In the genomic region with DNA sequence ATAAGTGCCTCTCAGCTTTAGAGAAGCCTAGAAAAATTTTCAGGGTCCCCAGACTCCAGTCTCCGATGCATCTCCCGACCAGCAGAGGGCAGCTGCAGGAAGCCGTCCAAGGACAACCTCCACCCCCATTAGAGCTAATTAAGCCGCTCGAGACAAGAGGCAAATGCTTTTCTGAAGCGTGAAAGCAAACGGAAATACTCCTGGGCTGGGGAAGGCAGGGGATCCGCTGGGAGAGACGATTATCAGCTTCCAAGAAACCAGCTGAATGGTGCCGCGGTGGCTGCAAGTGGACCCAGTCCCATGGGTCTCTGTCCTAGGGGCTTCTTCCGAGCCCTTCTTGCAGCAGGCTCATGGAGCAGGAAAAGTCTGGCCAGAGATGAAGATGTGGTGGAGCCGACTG, we compare ENCODE assay signal across 8 mouse cellular contexts.
DNase-seq lines count a peak whose midpoint lies in the region; ATAC-seq and TF ChIP-seq lines count a peak whose summit lies in the region.

No protein-coding gene starts in this region.

- 0 out of 2 replicates have a peak overlapping the region, but pooled peaks have one; percentile 2 for H3K9ac ChIP-seq in intestine, embryonic 14.5 days (ENCODE audit: low read length)

- 2% methylated on average over 13 of the region's 13 CpGs for WGBS in intestine, embryonic 14.5 days

- no peaks in the 10 kb centered on the region for H3K36me3 ChIP-seq in intestine, embryonic 14.5 days (ENCODE audit: control insufficient read depth, insufficient read depth, low read length)

- intact Hi-C loops in gastrocnemius, postnatal 14 days (cut with DNase I; ENCODE audit: low total_unique reads), result loop anchor here (5.0 kb wide), 1 partner anchor 1112 kb away; no protein-coding TSS in a partner anchor
- intact Hi-C loops in left cerebral cortex, adult 2 months (cut with DNase I), result loop anchor here (2.0 to 10.0 kb wide), 6 partner anchors 187 to 1162 kb away; no protein-coding TSS in a partner anchor

- H3K4me2 ChIP-seq in intestine, embryonic 14.5 days (ENCODE audit: low read length), result peak overlapping the region; percentile 46

- peak; percentile 51 for DNase-seq in adrenal gland, adult 2 months
- peak; percentile 38 for DNase-seq in gastrocnemius, postnatal 14 days
- peak; percentile 79 for DNase-seq in intestine, embryonic 14.5 days (ENCODE audit: low spot score)
- DNase-seq in left cerebral cortex, adult 2 months (ENCODE audit: extremely low spot score in 1 of 2, low spot score in 2 of 2), result peak; percentile 74 to 77
- DNase-seq in lung, postnatal 25 days (ENCODE audit: low spot score), result peak; percentile 18
- DNase-seq in right cerebral cortex, postnatal 10 days (ENCODE audit: low spot score in 2 of 2), result peak; percentile 87 to 88
- DNase-seq in spleen, adult 12 weeks (ENCODE audit: low spot score), result no peak

- peak; percentile 84 for TF ChIP-seq CTCF in left cerebral cortex, adult 2 months (IDR thresholded peaks at IDR 0.05)

- peak; percentile 85 for ATAC-seq in common myeloid progenitor, adult 5-6 weeks (replicated peaks; ENCODE audit: low read depth, poor library complexity, severe bottlenecking)
- no peak for ATAC-seq in intestine, embryonic 14.5 days (replicated peaks; ENCODE audit: low FRiP score, low TSS enrichment, low read depth)

- H3K9me3 ChIP-seq in intestine, embryonic 14.5 days (ENCODE audit: control insufficient read depth, low read length), result no peaks in the 10 kb centered on the region

- peak overlapping the region; percentile 27 for H3K4me3 ChIP-seq in intestine, embryonic 14.5 days (ENCODE audit: low read depth, low read length)
- H3K4me3 ChIP-seq in left cerebral cortex, adult 2 months, result peak overlapping the region; percentile 41

- no peaks in the 10 kb centered on the region for H3K27me3 ChIP-seq in intestine, embryonic 14.5 days (replicated peaks; ENCODE audit: control insufficient read depth, insufficient read depth, low read length)

- no peak overlapping the region for H3K27ac ChIP-seq in intestine, embryonic 14.5 days (ENCODE audit: low read depth)
- H3K27ac ChIP-seq in left cerebral cortex, adult 2 months, result peak overlapping the region; percentile 88

- H3K4me1 ChIP-seq in intestine, embryonic 14.5 days (replicated peaks; ENCODE audit: control insufficient read depth, insufficient read depth, low read length), result no peaks in the 10 kb centered on the region
